Mouse (Mus musculus): ENCODE measurements around the gene Trmt10c.
A peak's percentile ranks its signal among the peaks of the same experiment; 100 is the strongest.
"Not testable (repeated sequence)": the region's sequence is repeated elsewhere in the genome, so short reads cannot be mapped to it uniquely, and the experiment has no call there.

Trmt10c gene

DNA sequence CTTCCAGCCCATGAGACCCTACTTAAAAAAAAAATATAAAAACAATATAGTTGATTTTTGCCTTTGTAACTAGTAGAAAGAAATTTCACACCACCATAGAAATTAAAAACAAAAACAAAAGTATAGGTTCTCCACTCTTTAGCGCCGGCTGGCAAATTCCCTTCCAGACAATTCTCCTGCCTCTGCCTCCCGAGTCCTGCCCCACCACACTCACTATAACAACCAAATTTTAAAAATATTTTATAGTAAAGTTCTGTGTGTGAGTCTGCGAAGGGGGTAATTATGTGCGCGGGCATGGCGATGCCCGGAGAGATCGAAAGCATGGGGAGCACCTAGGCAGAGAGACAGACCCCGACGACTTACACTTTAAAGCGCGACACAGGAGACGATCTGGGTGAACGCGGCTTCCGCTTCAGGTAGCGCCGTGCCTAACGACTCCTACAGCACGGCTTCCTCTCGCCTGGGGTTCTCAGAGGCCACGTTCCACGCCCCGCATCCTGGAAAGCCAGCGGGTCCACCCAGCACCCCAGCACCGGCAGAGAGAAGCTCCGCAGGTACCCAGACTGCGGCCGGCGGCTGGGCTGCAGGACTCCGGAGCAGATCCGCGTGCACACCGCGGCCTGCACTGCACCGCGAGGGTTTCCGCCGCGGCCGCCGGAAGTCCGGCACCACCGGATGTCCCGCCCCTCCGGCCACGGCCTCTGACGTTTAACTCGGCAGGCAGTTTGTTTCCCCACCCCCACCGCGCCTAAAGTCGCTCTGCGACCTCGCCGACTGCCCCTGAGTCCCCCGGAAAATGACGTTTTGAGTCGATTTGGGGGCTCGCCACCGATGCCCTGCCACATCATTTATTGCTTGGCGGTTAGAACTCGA lies at the start of gene Trmt10c:
Trmt10c (minus strand) TSS at position 682 of the 873 bp plus-strand sequence.
- peak; percentile 94 for DNase-seq

DNA sequence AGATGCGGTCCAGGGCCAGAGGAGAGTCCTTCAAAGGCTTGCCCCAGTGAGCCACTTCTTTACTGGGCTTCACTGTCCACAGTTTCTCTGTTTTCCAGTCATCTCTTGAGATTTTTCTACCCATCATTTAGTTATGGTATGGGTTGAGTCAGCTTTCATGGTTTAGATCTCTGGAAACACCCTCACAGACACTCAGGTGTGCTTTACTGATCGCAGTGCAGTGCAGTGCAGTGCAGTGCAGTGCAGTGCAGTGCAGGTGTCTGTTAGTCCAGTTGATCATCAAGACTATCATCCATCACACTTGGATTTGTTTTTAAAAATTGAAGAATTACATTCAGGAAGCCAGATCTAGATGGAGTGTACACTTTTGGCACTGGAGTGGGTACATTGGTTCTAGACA lies 48.7 kb upstream of the Trmt10c start:
- no peak for DNase-seq

DNA sequence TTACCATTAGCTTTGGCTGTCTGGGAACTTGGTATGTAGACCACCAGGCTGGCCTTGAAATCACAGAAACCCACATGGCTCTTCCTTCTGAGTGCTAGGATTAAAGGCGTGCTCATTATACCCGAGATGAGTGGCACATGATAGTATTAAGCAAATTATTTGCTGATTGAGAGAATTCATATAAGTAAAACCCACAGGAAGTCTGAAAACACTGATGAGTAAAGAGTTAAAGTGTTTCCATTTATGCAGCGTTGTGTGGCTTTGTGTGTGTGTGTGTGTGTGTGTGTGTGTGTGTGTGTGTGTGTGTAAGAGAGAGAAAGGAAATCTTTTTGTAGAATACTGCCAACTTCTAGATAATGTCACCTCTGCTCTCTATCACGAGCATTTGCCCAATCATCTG lies 44.1 kb upstream of the Trmt10c start:
- no peak for DNase-seq

DNA sequence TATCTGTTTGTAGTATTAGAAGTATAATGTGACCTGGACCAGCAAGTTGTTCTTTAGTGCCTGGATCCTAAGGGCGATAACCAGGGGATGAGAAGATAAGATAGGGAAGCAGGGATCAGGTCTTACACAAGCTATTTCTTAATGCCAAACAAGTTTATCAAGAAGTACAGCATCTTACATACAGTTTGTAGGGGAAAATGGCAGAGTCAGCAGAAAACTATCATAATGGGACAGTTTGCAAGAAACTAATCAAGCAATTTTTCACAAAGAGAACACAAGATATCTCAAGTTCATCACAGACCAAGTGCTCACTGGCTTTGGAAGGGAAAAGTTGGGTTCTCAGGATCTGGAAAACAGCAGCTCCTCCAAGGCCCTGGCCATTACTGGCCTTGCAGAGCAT lies 41.8 kb upstream of the Trmt10c start:
- no peak for DNase-seq

DNA sequence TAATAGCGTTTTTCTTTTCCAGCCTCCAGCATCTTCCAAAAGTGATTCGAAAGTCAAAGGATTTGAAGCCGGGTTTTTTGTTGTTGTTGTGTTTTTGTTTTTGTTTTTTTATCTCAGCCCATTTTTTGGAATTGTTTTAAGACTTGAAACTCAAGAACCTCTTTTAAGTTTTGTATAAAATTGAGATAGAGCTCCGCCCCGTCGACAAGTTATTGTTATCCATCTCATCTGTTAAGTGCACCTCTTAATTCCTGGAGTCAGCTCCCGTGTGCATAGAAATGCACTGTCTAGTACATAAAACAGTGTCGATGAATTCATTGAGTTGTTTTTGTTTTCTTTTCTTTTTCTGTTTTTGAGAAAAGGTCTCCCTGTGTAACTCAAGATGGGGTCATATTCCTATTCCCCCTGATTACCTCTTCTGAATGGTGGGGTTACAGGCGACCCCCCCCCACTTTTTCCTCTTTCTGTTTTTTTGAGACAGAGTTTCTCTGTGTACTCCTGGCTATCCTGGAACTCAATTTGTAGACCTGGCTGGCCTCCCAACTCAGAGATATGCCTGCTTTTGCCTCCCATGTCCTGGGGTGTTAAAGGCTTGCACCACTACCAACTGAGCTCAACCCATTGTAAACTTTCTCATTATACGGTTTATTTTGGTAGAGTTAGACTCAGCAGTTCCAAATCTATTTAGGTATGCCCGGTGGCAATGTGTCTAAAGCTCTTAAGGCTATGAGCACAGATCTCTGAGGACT lies 38.7 kb upstream of the Trmt10c start:
- DNase-seq, result peak; percentile 11

DNA sequence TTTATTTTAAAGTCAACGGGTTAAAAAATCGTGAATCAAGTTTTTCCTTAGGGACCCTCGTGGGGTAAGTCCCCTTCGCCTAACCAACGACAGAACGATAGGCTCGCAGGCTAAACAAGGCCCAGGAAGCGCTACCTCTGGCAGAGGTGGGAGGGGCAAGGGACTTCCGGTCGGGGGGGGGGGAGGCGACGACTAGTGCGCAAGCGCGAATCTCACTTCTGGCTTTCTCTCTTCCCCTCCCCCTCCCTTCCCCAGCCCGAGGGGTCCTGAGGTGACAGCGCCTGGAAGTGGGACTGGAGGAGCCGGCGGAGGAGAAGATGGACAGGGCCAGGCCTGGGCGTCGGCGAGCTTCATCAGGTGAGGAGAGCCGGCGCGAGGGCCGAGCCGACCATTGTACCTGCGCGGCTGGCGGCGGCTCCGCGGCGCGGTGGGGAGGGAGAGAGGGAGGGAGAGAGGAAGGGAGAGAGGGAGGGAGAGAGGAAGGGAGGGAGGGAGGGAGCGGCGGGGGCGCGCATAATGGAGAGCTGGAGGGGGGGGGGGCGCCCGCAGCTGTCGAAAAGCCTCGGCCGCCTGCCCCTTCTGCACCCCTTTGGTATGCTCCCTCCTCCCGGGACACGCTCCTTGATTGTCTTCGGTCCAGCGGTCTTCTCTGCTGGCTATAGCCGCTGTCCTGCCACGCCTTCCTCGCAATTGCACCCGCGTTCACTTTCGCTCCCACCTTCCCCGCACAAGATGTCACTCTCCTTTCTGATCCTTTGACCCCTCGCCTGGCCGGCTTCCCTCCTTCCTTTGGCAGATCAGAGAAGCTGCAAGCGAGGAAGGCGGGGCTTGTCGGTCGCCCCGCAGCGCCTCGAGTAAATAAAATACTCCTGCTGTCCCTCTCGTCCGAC lies 37.8 kb upstream of the Trmt10c start:
- peak; percentile 88 for DNase-seq

DNA sequence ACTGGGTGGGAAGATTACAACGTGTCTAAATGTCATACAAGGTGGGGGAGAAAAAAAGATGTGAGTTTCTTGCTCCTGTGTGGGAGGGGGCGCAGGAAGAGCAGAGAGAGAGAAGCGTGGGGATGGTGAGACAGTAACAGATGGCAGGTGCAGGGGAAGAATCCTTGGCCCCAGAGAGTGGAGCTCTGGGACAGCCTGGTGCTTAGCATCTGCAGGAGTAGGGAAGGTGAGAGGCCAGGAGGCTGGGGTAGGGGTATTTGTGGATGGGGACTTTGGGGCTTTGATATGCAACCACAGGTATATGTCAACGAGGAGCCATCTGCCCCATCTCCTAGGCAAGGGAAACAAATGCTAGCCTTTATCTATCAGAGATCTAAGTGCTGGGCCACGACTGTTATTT lies 36.9 kb upstream of the Trmt10c start:
- no peak for DNase-seq

DNA sequence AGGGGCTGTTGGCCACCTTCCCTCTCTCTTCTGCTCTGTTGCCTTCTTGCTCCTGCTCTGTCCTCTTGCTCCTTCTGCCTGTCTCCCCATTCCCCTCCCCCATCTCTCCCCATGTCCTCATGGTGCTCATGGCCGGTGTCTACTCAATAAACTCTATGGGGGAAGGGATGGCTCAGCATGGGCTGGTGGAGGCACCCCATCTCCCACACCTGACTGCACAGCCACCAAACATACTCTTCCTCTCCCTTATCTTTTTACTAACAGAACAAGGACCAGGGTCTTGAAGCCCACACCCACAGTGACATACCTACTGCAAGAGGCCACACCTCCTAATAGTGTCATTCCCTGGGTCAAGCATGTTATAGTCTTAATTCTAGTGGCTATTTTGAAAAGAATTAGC lies 36.5 kb upstream of the Trmt10c start:
- no peak for DNase-seq

DNA sequence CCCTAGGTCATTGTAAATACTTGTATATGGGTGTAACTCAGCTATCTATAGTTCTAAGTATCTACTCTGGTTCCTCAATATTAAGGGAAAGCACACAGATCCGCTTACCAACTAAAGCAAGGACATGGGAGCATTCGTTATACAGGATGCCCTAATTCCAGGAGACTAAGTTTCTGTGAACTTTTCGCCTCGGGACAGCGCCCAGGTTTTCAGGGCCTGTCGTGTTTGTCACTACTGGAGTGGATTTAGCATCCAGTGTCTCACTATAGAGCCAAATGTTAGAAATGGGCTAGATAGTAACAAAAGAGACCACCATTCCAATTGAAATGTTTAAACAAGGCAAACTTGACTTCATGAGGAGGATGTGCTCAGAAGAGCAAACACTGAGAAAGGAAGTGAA lies 35.5 kb upstream of the Trmt10c start:
- not testable (repeated sequence) for DNase-seq

DNA sequence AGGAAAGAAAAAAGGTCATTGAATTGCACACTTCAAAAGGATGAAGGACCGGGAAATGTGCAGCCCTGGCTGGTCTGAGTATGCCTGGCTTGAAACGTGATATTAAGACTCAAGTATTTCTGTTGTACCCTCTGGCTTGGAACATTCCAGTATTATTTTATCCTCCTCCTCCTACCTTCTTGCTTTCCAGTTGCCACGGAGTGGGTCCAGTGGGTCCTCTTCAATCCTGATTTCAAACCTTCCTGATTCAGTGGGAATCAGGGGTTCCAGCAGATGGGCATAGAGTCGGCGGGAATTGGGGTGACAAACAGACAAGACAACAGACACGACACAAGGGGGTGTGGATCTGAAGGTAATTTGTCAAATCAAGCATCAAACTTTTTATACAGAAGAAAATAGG lies 34.9 kb upstream of the Trmt10c start:
- DNase-seq, result no peak

DNA sequence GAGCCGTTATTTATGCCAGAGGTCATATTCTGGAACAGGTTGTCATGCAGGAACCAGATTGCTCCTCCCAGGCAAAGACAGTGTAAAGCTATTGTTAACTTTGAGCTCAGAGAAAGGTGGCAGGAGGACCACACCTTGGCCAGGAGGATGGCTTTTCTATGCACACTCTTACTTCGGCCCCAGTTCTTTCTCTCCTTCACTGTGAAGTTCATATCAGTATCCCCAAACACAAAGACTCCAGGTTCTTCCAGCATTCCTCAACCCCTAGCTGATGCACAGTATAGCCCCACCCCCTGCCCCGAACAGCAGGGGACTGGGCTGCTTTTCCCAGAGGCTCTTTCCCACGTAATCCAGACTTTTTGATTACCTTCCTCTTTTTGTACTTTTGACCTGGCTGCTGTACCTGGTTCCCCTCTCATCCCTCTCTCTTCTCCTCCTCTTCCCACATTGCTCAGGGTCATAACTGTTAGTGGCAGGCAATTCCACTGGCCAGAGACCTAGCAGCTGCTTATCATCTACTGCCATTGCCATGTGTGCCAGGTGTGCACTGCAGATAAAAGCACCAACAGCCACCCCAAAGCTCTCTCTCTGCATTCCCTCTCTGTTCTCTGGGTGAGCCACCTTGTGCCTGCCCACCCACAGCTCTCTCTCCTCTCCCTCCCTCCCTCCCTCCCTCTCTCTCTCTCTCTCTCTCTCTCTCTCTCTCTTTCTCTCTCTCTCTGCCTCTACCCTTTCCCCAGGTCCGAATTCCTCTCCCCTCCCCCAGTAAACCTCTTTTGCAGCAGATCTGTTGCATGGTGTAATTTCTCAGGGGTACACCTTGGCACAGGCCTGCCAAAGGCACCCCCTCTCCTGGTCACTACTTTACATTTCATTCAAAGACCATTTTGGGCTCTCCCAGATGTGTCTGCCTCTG lies 34.0 kb upstream of the Trmt10c start:
- DNase-seq, result no peak

DNA sequence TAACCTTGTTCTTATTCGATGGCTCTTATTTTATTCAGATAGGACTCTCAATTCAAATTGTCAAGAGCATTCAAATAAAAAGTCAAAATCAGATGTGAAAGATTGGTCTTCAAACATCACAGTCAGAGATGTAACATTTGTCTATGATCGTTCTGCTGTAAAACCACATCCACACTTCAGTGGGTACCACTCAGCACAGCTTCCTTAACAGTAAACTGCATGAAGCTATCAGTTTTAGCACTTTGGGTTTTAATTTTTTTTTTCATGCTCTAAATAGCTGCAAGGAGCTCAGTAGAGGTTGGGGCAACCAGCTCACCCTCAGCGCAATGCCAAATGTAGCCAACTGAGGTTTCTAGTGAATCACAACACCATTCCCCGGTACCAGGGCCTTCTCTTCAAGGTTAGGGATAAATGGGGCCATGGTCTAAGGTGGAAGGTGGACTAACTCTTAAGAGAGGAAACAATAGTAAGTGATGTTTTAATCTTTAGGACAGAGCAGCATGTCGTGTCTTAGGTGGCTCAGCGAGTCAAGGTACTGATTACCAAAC lies 31.0 kb upstream of the Trmt10c start:
- no peak for DNase-seq

DNA sequence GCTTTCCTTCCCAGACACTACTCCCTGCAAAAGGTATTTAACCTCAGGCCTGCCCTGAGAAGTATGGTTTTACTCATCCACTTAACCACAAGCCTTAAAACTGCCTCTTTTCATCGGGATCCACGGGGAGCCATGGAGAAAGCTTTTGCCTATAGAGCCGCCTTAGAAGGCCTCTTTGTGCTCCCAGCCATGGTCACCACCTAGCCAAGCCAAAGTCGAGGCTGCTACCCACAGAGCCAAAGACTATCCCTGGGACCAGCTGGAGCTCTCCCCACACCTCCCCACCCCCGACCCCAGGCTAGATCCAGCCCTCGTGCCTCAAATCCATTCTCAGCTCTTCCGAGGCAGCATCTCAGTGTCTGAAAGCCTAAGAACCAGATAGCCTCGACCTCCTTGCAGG lies 28.5 kb upstream of the Trmt10c start:
- no peak for DNase-seq

DNA sequence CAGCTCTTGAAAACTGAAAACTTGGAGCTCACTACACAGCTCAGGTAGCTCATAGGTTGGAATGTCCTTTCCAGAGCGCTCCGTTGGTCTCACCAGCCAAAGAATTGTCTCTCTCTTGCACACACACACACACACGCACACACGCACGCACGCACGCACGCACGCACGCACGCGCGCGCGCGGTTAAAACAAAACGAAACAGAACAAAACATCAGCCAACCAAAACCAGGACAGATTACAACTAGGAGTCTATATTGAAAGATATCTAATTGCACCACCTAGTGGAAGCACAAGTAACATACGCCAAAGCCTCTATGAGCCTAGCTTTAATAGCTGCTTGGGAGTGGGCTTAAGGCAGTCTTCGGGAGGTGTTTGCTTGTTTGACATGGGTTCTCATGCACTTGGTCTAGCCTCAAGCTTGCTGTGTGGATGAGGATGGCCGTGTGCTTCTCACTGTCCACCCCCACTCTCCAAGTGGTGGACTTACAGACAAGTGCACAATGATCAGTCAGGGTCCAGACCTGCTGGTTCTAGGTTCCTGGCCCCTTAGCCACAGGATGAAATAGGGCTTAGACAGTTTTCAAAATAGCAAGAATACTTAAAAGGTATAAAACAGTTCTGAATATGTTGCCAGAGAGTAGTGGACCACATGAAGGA lies 26.8 kb upstream of the Trmt10c start:
- DNase-seq, result peak; percentile 57

DNA sequence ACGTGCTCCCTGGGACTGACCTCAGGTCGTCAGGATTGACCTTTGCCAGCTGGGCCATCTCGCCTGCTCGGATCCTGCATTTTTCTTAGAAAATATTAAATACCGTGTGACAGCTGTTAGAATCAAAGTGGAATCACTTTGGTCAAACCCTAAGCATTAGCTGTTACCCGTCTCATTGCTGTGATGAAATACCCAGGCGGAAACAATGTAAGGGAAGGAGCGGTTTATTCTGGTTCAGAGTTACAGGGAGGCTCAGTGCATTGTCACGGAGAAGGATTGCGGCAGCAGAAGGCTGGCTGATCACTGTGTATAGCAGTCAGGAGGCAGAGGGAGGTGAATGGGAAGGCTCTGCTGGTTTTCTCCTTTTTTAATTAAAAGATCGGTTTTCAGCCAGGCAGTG lies 25.4 kb upstream of the Trmt10c start:
- DNase-seq, result no peak

DNA sequence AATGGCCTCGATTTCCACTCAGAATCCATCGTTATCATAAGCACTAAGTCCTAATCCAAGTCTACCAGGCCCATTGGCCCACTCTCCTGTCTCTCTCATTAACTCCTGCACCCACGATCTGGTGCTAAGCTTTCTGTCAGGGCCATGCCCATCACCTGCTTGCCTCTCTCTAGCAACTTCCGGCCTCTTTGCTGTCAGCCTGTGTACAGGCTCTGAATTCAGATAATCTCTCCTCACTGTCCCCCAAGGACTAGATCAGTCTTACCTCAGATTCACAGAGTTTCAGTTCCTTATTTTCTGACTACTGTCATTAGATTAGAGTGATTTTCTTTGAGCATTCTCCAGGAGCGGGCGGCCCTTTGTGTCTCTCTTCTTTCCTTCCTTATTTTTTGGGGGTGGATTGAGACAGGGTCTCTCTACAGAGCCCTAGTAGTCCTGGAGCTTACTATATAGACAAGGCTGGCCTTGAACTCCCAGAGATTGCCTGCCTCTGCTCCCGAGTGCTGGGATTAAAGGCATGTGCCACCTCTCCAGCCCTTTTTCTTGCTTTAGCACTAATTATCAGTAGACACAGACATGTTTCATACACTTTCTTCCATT lies 24.5 kb upstream of the Trmt10c start:
- DNase-seq, result no peak

DNA sequence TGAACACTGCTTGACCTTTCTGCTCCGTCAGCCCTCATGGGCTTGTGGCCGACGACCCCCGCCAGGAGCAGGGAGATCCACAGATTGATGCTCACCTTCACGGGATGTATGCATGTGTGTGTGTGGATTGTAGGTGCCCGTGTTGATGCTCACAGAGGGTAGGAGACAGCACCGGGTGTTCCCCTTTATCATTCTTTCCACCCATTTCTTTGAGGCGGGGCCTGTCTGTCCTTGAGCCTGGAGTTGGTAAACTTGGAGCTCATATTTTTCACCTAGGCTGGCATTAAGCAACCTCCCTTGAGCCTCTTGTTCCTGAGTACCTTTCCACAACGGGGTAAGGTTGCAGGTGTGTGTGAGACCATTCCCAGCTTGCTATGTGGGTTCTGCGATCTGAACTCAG lies 20.5 kb upstream of the Trmt10c start:
- no peak for DNase-seq

DNA sequence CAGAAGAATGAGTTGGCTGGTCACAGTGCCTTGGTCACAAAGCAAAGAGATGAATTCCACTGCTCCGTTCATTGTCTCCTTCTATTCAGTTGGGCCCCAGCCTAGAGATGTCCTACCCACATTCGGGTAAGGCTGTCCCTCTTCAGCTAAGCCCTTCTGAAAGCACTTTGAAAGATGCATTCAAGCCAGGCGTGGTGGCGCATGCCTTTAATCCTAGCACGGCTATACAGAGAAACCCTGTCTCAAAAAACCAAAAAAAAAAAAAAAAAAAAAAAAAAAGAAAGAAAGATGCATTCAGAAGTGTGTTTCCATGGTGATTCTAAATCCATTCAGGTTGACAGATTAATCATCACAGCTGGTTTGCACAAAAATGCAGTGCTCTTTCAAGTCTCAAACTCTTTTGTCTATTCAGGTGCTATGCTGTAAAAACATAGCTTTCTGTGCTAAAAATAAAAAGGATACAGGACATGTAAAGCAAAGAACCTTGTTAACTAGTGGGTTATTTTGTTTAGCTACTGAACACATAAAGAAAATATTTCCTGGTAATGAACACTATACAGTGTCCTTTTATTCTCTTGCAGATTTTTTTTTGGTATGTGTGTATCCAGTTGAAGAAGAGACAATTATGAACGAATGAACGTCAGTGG lies 19.4 kb upstream of the Trmt10c start:
- no peak for DNase-seq

DNA sequence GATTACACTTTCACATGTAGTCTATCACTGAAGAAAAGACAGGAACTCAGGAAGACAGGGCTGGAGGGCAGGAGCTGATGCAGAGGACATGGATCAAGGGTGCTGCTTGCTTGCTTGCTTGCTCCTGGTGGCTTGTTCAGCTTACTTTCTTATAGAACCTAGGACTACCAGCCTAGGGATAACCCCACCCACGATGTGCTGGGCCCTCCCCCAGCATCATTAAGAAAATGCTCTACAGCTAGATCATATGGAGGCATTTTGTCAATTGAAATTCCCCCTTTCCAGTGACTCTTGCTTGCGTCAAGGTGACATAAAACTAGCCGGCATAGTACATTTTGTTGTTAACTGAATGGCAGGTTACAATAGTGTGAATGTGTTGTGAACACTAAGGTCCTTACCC lies 18.3 kb upstream of the Trmt10c start:
- no peak for DNase-seq

DNA sequence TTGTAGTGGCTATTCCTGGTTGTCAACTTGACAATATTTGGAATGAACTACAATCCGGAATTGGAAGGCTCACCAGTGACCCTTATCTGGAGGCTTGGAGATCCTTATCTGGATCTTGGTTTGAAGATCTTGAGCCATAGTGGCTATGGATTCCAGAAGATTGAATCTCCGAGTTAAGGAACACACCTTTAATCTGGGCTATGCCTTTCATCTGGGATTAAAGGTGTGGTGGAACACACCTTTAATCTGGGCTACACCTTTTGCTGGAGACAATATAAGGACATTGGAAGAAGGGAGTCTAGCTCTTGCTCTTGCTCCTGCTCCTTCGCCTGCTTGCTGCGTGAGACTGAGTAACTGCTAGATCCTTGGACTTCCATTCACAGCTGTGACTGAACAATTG lies 10.4 kb upstream of the Trmt10c start, which contains the start of gene Senp7:
Senp7 (plus strand) TSS at position 301 of the 400 bp plus-strand sequence.
- not testable (repeated sequence) for DNase-seq

Data from right cerebral cortex, postnatal 4 days (tissue).